Mouse (Mus musculus): ENCODE measurements around the gene Trpv2. TPM values are rescaled to one million over a fixed set of nuclear protein-coding genes. Genes with fewer than 3 reads are reported as not detected.
A peak's percentile ranks its signal among the peaks of the same experiment; 100 is the strongest.

The Trpv2 gene
- total and polyA plus RNA-seq, 3 experiments: 30.0 to 30.4 TPM; not detected in 1

DNA sequence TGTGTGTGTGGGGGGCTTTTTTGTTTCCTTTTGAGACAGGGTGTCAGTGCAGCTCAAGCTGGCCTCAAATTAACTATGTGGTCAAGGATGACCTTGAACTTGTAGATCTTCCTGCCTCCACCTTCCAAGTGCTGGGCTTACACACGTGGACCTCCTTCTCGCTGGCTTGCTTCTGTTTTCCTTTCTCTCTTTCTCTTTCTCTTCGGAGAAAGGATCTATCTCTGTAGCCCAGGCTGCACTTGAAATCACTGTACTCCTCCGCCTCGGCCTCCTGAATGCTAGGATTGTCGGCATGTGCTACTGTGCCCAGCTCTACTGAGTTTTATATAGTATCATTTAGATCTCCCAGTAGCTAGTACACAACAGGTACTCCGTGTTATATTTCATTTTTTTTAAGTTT lies 36.7 kb upstream of the Trpv2 start:
- peak overlapping the region; percentile 100 for H3K9ac ChIP-seq (ENCODE audit: control insufficient read depth, low read depth, low read length, poor library complexity, severe bottlenecking)
- no peaks in the 10 kb centered on the region for H3K9me3 ChIP-seq (replicated peaks; ENCODE audit: insufficient read depth, low read length)
- H3K79me2 ChIP-seq (ENCODE audit: control insufficient read depth, insufficient read depth, low read length, poor library complexity): peaks cover 28% of the 10 kb centered on the region
- H3K4me3 ChIP-seq (ENCODE audit: control insufficient read depth in 1 of 2, insufficient read depth in 1 of 2, low read depth in 2 of 2, low read length in 2 of 2): peak overlapping the region; percentile 58 to 61
- H3K27ac ChIP-seq (ENCODE audit: control insufficient read depth, low read depth, low read length): peak overlapping the region; percentile 42
- H3K4me1 ChIP-seq (ENCODE audit: control insufficient read depth in 1 of 2, insufficient read depth in 2 of 2, low read length in 2 of 2): peaks cover 4 to 6% of the 10 kb centered on the region in 2 experiments
- H3K27me3 ChIP-seq (ENCODE audit: control insufficient read depth in 1 of 2, insufficient read depth in 2 of 2, low read length in 2 of 2): no peaks in the 10 kb centered on the region
- TF ChIP-seq CTCF (IDR thresholded peaks at IDR 0.05 in 2 of 3, conservative IDR thresholded peaks at IDR 0.05 in 1 of 3; ENCODE audit: control insufficient read depth in 1 of 3, insufficient read depth in 1 of 3, low read depth in 2 of 3, low read length in 3 of 3, poor library complexity in 1 of 3, severe bottlenecking in 1 of 3) (no peak), RAD21 (IDR thresholded peaks at IDR 0.05; ENCODE audit: low read depth, low read length) (no peak), RCOR1 (IDR thresholded peaks at IDR 0.05; ENCODE audit: low read depth, low read length) (peak; percentile 64), TBP (IDR thresholded peaks at IDR 0.05; ENCODE audit: low read depth, low read length) (peak; percentile 61), MAFK (IDR thresholded peaks at IDR 0.05; ENCODE audit: borderline replicate concordance, low read depth, low read length) (no peak), KAT2A (conservative IDR thresholded peaks at IDR 0.05; ENCODE audit: low read depth, low read length) (peak; percentile 43; the same call in 1 of the 2 replicates), E2F4 (IDR thresholded peaks at IDR 0.05; ENCODE audit: borderline replicate concordance, low read depth, low read length) (no peak), ETS1 (IDR thresholded peaks at IDR 0.05; ENCODE audit: low read depth, low read length) (no peak; the same call in 1 of the 2 replicates), ZKSCAN1 (IDR thresholded peaks at IDR 0.05; ENCODE audit: low read depth, low read length) (no peak), EP300 (IDR thresholded peaks at IDR 0.05; ENCODE audit: low read depth in 1 of 2, low read length in 2 of 2) (peak in 1 of 2 experiments; percentile 29; a peak in 1 of 4 replicates), POLR2A (IDR thresholded peaks at IDR 0.05; ENCODE audit: control insufficient read depth in 1 of 2, insufficient read depth in 1 of 2, low read depth in 1 of 2, low read length in 2 of 2, poor library complexity in 1 of 2) (peak in 1 of 2 experiments; percentile 38; a peak in 2 of 4 replicates), MYC (IDR thresholded peaks at IDR 0.05; ENCODE audit: low read depth, low read length) (peak; percentile 96), NRF1 (IDR thresholded peaks at IDR 0.05; ENCODE audit: insufficient read depth, low read depth, low read length, poor library complexity, severe bottlenecking) (no peak), MYB (IDR thresholded peaks at IDR 0.05; ENCODE audit: low read depth, low read length) (no peak), TAL1 (IDR thresholded peaks at IDR 0.05; ENCODE audit: low read length) (peak; percentile 36), MAX (IDR thresholded peaks at IDR 0.05; ENCODE audit: low read length) (peak; percentile 87), SIN3A (IDR thresholded peaks at IDR 0.05; ENCODE audit: low read length) (peak; percentile 35), MAZ (IDR thresholded peaks at IDR 0.05; ENCODE audit: low read depth, low read length) (peak; percentile 31; the same call in 1 of the 2 replicates), MXI1 (IDR thresholded peaks at IDR 0.05; ENCODE audit: low read depth, low read length) (peak; percentile 93)
- peak; percentile 85 for DNase-seq (ENCODE audit: low read depth, low spot score)
- peaks cover 14 to 16% of the 10 kb centered on the region in 2 experiments for H3K36me3 ChIP-seq (ENCODE audit: control insufficient read depth in 1 of 2, insufficient read depth in 2 of 2, low read length in 2 of 2)

DNA sequence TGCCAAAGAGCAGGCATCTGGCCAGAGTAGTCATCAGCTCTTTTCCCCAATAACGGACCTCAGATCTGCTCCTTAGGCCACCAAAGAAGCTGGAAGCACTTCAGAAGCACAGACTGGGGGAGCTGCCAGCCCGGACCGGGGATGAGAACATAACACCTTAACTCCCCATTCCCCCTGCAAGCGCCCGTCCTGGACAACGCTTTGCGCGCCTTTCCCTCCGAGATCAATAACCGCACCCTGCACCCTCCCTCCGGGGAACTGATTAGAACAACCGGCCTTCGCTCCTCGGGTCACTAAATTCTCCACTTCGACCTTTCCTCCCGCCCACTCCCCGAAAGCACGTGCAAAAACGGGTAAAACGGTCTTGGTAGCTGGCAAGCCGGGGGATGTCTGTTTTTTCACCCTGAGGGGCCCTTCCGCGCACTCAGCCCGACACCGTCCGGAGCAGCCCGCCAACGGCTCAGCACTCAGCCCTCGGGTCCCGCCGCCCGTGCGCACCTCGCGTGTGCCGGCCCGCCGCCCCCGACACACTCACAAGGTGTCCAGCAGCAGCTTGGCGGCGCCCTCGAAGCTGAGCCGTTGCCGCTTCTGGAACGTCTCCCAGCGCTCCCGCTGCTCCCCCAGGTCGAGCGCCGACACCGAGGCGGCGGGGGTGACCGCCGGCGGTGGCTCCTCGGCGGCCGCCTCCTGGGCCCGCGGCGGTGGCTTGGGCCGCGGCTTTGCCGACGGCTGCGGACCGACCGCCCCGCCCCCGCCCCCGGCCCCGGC lies 35.8 kb upstream of the Trpv2 start:
- H3K36me3 ChIP-seq (ENCODE audit: control insufficient read depth in 1 of 2, insufficient read depth in 2 of 2, low read length in 2 of 2): peaks cover 8 to 16% of the 10 kb centered on the region in 2 experiments
- DNase-seq (ENCODE audit: low read depth, low spot score): peak; percentile 77
- H3K4me3 ChIP-seq (ENCODE audit: control insufficient read depth in 1 of 2, insufficient read depth in 1 of 2, low read depth in 2 of 2, low read length in 2 of 2): peak overlapping the region; percentile 58 to 91
- no peaks in the 10 kb centered on the region for H3K27me3 ChIP-seq (ENCODE audit: control insufficient read depth in 1 of 2, insufficient read depth in 2 of 2, low read length in 2 of 2)
- peaks cover 4 to 6% of the 10 kb centered on the region in 2 experiments for H3K4me1 ChIP-seq (ENCODE audit: control insufficient read depth in 1 of 2, insufficient read depth in 2 of 2, low read length in 2 of 2)
- H3K79me2 ChIP-seq (ENCODE audit: control insufficient read depth, insufficient read depth, low read length, poor library complexity): peaks cover 28% of the 10 kb centered on the region
- no peaks in the 10 kb centered on the region for H3K9me3 ChIP-seq (replicated peaks; ENCODE audit: insufficient read depth, low read length)
- H3K27ac ChIP-seq (ENCODE audit: control insufficient read depth, low read depth, low read length): peak overlapping the region; percentile 76
- H3K9ac ChIP-seq (ENCODE audit: control insufficient read depth, low read depth, low read length, poor library complexity, severe bottlenecking): peak overlapping the region; percentile 100
- TF ChIP-seq ETS1 (IDR thresholded peaks at IDR 0.05; ENCODE audit: low read depth, low read length) (no peak), KAT2A (conservative IDR thresholded peaks at IDR 0.05; ENCODE audit: low read depth, low read length) (no peak), MAX (IDR thresholded peaks at IDR 0.05; ENCODE audit: low read length) (peak; percentile 89), ZNF384 (IDR thresholded peaks at IDR 0.05; ENCODE audit: low read depth, low read length) (no peak), HCFC1 (IDR thresholded peaks at IDR 0.05; ENCODE audit: low read depth, low read length) (no peak), SIN3A (IDR thresholded peaks at IDR 0.05; ENCODE audit: low read length) (peak; percentile 58), TAL1 (IDR thresholded peaks at IDR 0.05; ENCODE audit: low read length) (no peak), BHLHE40 (IDR thresholded peaks at IDR 0.05; ENCODE audit: borderline replicate concordance, low read depth, low read length) (peak; percentile 71; the same call in 1 of the 2 replicates), ELF1 (IDR thresholded peaks at IDR 0.05; ENCODE audit: low read depth, low read length) (no peak), POLR2AphosphoS2 (IDR thresholded peaks at IDR 0.05; ENCODE audit: low read length) (no peak), GATA1 (IDR thresholded peaks at IDR 0.05; ENCODE audit: low read depth, low read length) (no peak), CTCF (IDR thresholded peaks at IDR 0.05 in 2 of 3, conservative IDR thresholded peaks at IDR 0.05 in 1 of 3; ENCODE audit: control insufficient read depth in 1 of 3, insufficient read depth in 1 of 3, low read depth in 2 of 3, low read length in 3 of 3, poor library complexity in 1 of 3, severe bottlenecking in 1 of 3) (no peak), JUND (IDR thresholded peaks at IDR 0.05; ENCODE audit: low read depth, low read length) (no peak), ZC3H11A (IDR thresholded peaks at IDR 0.05; ENCODE audit: low read depth, low read length) (no peak), MXI1 (IDR thresholded peaks at IDR 0.05; ENCODE audit: low read depth, low read length) (peak; percentile 86), GABPA (IDR thresholded peaks at IDR 0.05; ENCODE audit: low read depth, low read length) (no peak), USF2 (IDR thresholded peaks at IDR 0.05; ENCODE audit: borderline replicate concordance in 1 of 2, insufficient read depth in 1 of 2, low read depth in 1 of 2, low read length in 2 of 2) (no peak)

Data from MEL (cell line).